Mouse (Mus musculus) limb, embryonic 15.5 days (tissue): ENCODE measurements at regions not wholly inside any gene's neighbourhood (a gene's known extent, or its start where the extent isn't known, plus 50 kb on each side); places are given as distances from the start of the nearest gene placed in this dataset.

Source experiments
- ATAC-seq: fragments of 200-750 bp; cut with Nextera tagmentation; 2 replicates; pipeline ENCODE4 v1.8.0; 2017; ENCODE audit warnings: low read depth, moderate TSS enrichment; ENCODE audit not compliant: insufficient number of reproducible peaks, low FRiP score, low TSS enrichment
- H3K27ac ChIP-seq: fragments of 300-500 bp; sonication (generic); 2 replicates; pipeline ENCODE4 v1.5.1; 2015; ENCODE audit warnings: moderate library complexity, mild to moderate bottlenecking, inconsistent platforms
- H3K27me3 ChIP-seq: fragments of 300-500 bp; sonication (generic); 2 replicates; pipeline ENCODE4 v1.6.1; 2015; ENCODE audit warnings: inconsistent platforms
- H3K36me3 ChIP-seq: fragments of 300-500 bp; sonication (generic); 2 replicates; pipeline ENCODE4 v1.6.1; 2015; ENCODE audit warnings: inconsistent platforms
- H3K4me1 ChIP-seq: fragments of 300-500 bp; sonication (generic); 2 replicates; pipeline ENCODE4 v1.6.1; 2015; ENCODE audit warnings: inconsistent platforms
- H3K4me2 ChIP-seq: fragments of 300-500 bp; sonication (generic); 2 replicates; pipeline ENCODE4 v1.6.1; 2015; ENCODE audit warnings: mild to moderate bottlenecking, inconsistent platforms
- H3K4me3 ChIP-seq: fragments of 300-500 bp; sonication (generic); 2 replicates; pipeline ENCODE4 v1.5.1; 2015; ENCODE audit warnings: mild to moderate bottlenecking, inconsistent platforms
- H3K9ac ChIP-seq: fragments of 300-500 bp; sonication (generic); 2 replicates; pipeline ENCODE4 v1.6.1; 2015; ENCODE audit warnings: inconsistent platforms
- H3K9me3 ChIP-seq: fragments of 300-500 bp; sonication (generic); 2 replicates; pipeline ENCODE4 v1.6.1; 2016; ENCODE audit warnings: inconsistent platforms
- WGBS: fragments of 180-500 bp; shearing (Covaris S2); methylation state at CpG from one replicate; pipeline ENCODE4 v1.1.7; 2015; 5-methylcytosine and 5-hydroxymethylcytosine counted together

DNA sequence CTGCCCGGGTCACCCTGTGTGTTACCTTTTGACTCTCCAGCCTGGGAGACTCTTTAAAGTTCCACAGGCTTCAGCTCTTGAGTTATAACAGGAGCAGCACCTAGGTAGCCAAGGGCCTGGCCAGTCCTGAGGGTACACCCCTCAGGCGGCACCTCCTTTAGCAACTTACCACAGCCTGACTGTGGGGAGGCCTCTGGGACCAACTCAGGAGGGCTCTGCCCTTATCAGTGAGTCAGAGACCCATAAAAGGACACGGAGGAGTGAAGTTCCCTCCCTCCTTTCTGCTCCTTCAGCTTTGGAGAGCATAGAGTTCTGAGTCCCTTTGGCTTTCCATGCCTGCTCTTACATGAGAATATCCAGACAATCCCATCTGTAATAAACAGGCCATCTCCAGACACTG is 222.5 kb upstream of the Msx2 start:
- 30% methylated on average over 3 of the region's 3 CpGs for WGBS
- no peak overlapping the region for H3K27ac ChIP-seq
- no peaks in the 10 kb centered on the region for H3K9me3 ChIP-seq
- H3K4me1 ChIP-seq = no peaks in the 10 kb centered on the region; the same call in 1 of the 2 replicates
- H3K9ac ChIP-seq = no peak overlapping the region
- H3K27me3 ChIP-seq = no peaks in the 10 kb centered on the region
- no peak overlapping the region for H3K4me3 ChIP-seq
- H3K4me2 ChIP-seq = no peak overlapping the region
- no peak for ATAC-seq
- no peaks in the 10 kb centered on the region for H3K36me3 ChIP-seq

GRCm38 (mm10) chr13:53688934-53689333 is 216.1 kb upstream of the Msx2 start:
- no peak for ATAC-seq
- H3K27me3 ChIP-seq = peaks cover 8% of the 10 kb centered on the region; the same call in 1 of the 2 replicates
- H3K9me3 ChIP-seq = no peaks in the 10 kb centered on the region
- H3K4me1 ChIP-seq = peaks cover 5% of the 10 kb centered on the region
- no peak overlapping the region for H3K27ac ChIP-seq
- H3K36me3 ChIP-seq = no peaks in the 10 kb centered on the region
- 17% methylated on average over 8 of the region's 8 CpGs for WGBS
- peak overlapping the region; percentile 36 for H3K4me2 ChIP-seq
- H3K9ac ChIP-seq = no peak overlapping the region
- H3K4me3 ChIP-seq = peak overlapping the region; percentile 22

DNA sequence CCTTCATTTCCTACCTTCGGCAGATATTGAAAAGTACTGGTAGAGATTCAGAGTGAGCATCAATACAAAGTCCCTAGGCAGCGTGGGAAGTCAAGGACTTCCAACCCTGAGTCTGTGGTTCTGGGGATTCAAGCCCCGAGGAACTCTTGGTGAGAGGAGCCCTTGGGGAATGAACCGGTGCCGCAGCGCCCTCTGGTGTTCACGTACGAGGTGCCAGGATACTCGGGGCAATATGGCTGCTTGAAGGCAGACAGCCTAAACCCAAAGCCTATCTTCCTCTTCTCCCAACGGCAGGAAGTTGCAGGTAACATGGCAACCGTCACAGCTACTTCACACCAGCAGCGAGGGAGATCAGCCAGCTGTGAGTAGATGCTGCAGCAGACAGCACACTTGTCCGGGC is 215.6 kb upstream of the Msx2 start:
- Histone ChIP-seq H3K27ac (no peak overlapping the region), H3K9ac (no peak overlapping the region)
- 7% methylated on average over 13 of the region's 13 CpGs for WGBS

GRCm38 (mm10) chr13:53684498-53684897 is 211.6 kb upstream of the Msx2 start:
- 35% methylated on average over 5 of the region's 5 CpGs for WGBS

More for the DNA sequence above, 215.6 kb upstream of the Msx2 start:
- Histone ChIP-seq H3K36me3 (no peaks in the 10 kb centered on the region), H3K9me3 (no peaks in the 10 kb centered on the region), H3K4me1 (peaks cover 5% of the 10 kb centered on the region), H3K27me3 (peaks cover 8% of the 10 kb centered on the region; the same call in 1 of the 2 replicates), H3K4me3 (peak overlapping the region; percentile 22), H3K4me2 (peak overlapping the region; percentile 36)
- ATAC-seq = no peak

GRCm38 (mm10) chr13:53677187-53677586 is 204.3 kb upstream of the Msx2 start:
- Histone ChIP-seq H3K36me3 (no peaks in the 10 kb centered on the region), H3K4me3 (no peak overlapping the region), H3K27me3 (peaks cover 8% of the 10 kb centered on the region; the same call in 1 of the 2 replicates), H3K4me2 (no peak overlapping the region), H3K4me1 (no peaks in the 10 kb centered on the region), H3K9me3 (no peaks in the 10 kb centered on the region), H3K27ac (no peak overlapping the region), H3K9ac (no peak overlapping the region)
- 82% methylated on average over 10 of the region's 10 CpGs for WGBS
- no peak for ATAC-seq

More at GRCm38 (mm10) chr13:53684498-53684897, 211.6 kb upstream of the Msx2 start:
- no peak overlapping the region for H3K27ac ChIP-seq
- no peaks in the 10 kb centered on the region for H3K9me3 ChIP-seq
- ATAC-seq = no peak
- peaks cover 5% of the 10 kb centered on the region for H3K4me1 ChIP-seq
- no peaks in the 10 kb centered on the region for H3K36me3 ChIP-seq
- 0 out of 2 replicates have a peak, but pooled peaks cover 7% of the 10 kb centered on the region for H3K27me3 ChIP-seq
- H3K4me3 ChIP-seq = no peak overlapping the region
- no peak overlapping the region for H3K9ac ChIP-seq
- no peak overlapping the region for H3K4me2 ChIP-seq

DNA sequence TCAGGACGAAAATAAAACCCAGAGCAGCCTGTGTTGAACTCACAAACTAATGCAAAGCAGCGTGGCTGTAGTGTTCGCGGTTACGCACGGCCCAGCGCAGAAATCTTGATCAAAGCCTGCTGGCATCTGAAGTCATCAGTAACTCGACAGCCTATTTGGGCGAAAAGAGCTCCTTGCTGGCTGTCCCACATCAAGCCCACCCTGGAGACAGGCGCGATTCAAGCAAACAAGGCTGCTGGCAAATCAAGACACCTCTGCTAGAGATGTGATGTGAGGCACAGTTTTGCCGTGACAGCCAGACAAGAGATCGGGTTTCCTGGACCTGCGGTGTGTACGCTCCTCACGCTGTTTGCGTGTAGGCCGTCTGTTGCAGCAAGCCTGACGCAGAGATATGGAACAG is 197.5 kb upstream of the Msx2 start:
- no peak overlapping the region for H3K4me3 ChIP-seq

GRCm38 (mm10) chr13:53667518-53667917 is 194.6 kb upstream of the Msx2 start:
- Histone ChIP-seq H3K9me3 (no peaks in the 10 kb centered on the region), H3K4me2 (no peak overlapping the region), H3K27me3 (peaks cover 19% of the 10 kb centered on the region; the same call in 1 of the 2 replicates), H3K4me1 (no peaks in the 10 kb centered on the region), H3K9ac (no peak overlapping the region), H3K36me3 (no peaks in the 10 kb centered on the region), H3K27ac (no peak overlapping the region), H3K4me3 (no peak overlapping the region)
- 92% methylated on average over 4 of the region's 4 CpGs for WGBS
- ATAC-seq = no peak

More for the DNA sequence above, 197.5 kb upstream of the Msx2 start:
- WGBS = 25% methylated on average over 19 of the region's 19 CpGs
- Histone ChIP-seq H3K36me3 (no peaks in the 10 kb centered on the region), H3K27me3 (peaks cover 19% of the 10 kb centered on the region; the same call in 1 of the 2 replicates), H3K4me1 (no peaks in the 10 kb centered on the region), H3K27ac (no peak overlapping the region), H3K4me2 (peak overlapping the region; percentile 11; the same call in 1 of the 2 replicates), H3K9me3 (no peaks in the 10 kb centered on the region), H3K9ac (no peak overlapping the region)
- ATAC-seq = no peak

- H3K27me3 ChIP-seq = 0 out of 2 replicates have a peak, but pooled peaks cover 3% of the 10 kb centered on the region
- no peaks in the 10 kb centered on the region for H3K4me1 ChIP-seq
- no peak overlapping the region for H3K4me2 ChIP-seq
- WGBS = 88% methylated on average over 2 of the region's 2 CpGs
- no peaks in the 10 kb centered on the region for H3K36me3 ChIP-seq
- H3K9ac ChIP-seq = no peak overlapping the region
- H3K4me3 ChIP-seq = no peak overlapping the region
- no peak overlapping the region for H3K27ac ChIP-seq
- no peaks in the 10 kb centered on the region for H3K9me3 ChIP-seq
- no peak for ATAC-seq
Observed at GRCm38 (mm10) chr13:53665592-53665991, 192.7 kb upstream of the Msx2 start.

DNA sequence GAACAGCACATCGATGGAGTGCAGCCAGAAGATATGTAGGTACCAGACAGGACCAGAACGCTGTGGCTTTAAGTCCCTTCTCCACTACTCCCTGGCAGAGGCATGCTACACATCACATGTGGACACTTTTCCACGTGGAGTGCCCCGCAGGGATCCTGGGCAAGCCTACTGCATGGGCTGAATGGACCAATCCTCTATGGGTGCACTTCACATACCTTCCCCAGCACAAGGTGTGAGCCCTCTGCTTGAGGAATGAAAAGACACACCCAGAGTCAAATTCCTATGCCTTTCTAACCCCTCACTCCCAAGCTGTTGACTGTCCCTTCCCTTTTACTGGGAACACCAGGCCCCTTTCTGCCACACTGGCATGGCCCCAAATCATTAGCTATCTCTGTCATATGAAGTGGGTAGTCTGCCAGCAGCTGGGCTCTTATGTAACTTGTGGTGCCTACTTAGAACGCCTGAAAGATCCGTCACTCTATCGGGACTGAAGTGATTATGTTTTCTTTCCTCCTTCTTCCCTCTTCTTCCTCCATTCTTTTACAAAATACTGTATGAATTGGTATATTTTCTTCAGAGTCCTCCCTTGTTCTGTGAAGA is 191.9 kb upstream of the Msx2 start:
- no peaks in the 10 kb centered on the region for H3K36me3 ChIP-seq
- H3K9ac ChIP-seq = no peak overlapping the region
- no peak overlapping the region for H3K4me2 ChIP-seq
- WGBS = 87% methylated on average over 7 of the region's 7 CpGs
- no peaks in the 10 kb centered on the region for H3K27me3 ChIP-seq
- H3K4me1 ChIP-seq = no peaks in the 10 kb centered on the region
- H3K27ac ChIP-seq = no peak overlapping the region
- no peak for ATAC-seq
- H3K4me3 ChIP-seq = no peak overlapping the region
- no peaks in the 10 kb centered on the region for H3K9me3 ChIP-seq

DNA sequence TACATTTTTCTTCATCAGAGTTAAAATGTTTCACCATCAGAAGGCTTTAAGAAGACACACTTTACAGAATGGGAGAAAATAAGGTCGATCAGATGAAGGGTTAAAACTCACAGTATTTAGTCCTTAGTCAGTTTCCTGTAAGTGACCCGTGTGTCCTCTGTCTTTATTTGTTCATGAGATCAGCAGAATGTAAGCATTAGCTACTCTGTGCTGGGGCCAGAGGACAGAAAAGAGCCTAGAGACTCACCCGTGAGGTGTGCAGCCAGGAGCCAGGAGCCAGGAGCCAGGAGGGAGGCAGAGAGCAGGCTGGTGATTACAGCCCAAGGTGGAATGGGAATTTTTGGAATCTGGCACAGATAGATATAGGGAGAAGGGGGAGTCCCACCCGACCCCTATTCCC is 180.0 kb upstream of the Msx2 start:
- no peak overlapping the region for H3K4me2 ChIP-seq
- no peak overlapping the region for H3K27ac ChIP-seq
- H3K9me3 ChIP-seq = no peaks in the 10 kb centered on the region
- no peak overlapping the region for H3K4me3 ChIP-seq
- H3K36me3 ChIP-seq = no peaks in the 10 kb centered on the region
- no peak for ATAC-seq
- H3K9ac ChIP-seq = no peak overlapping the region
- no peaks in the 10 kb centered on the region for H3K27me3 ChIP-seq
- WGBS = 41% methylated on average over 4 of the region's 4 CpGs
- H3K4me1 ChIP-seq = no peaks in the 10 kb centered on the region

DNA sequence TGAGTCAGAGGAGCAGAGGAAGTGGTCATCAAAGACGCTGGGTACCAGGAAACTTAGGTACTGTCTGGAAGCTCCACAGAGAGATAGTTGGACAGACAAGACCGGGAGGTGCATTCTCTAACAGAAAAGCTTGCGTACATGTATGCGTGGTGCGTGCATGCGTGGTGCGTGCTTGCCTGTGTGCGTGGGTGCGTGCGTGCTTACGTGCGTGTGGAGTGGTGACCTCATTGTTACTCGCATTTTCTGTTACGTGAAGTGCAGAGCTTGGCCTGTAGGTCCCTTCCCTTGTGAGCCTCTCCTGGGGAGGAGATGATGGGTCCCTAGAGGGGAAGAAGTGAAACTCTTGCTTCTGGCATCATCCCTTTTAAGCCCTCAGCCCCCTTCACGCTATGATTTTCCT is 175.5 kb upstream of the Msx2 start:
- no peaks in the 10 kb centered on the region for H3K36me3 ChIP-seq
- H3K9me3 ChIP-seq = no peaks in the 10 kb centered on the region
- no peak overlapping the region for H3K27ac ChIP-seq
- H3K4me2 ChIP-seq = no peak overlapping the region
- no peak overlapping the region for H3K4me3 ChIP-seq
- no peaks in the 10 kb centered on the region for H3K4me1 ChIP-seq
- WGBS = 90% methylated on average over 15 of the region's 15 CpGs
- H3K9ac ChIP-seq = no peak overlapping the region
- H3K27me3 ChIP-seq = no peaks in the 10 kb centered on the region
- ATAC-seq = no peak

DNA sequence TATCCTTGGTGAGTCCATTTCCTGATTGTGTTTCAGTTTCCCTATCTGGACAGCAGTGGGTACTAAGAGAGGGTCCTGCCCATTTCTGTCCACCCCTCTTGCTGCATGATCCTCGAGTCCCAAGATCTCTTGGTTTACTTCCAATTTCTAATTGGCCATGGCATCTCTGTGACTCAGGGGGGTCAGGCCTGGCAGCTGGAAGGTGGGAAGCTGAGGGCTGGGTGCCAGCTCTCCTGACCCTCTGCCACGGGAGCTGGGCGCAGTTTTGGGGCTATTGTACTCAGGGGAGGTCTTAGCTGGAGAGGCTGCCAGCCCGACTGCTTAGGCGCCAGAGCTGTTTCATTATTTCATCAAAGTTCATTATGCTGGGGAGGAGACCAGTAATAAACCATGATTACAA is 169.7 kb upstream of the Msx2 start:
- no peaks in the 10 kb centered on the region for H3K4me1 ChIP-seq
- 63% methylated on average over 5 of the region's 5 CpGs for WGBS
- H3K9me3 ChIP-seq = no peaks in the 10 kb centered on the region
- ATAC-seq = no peak
- H3K27ac ChIP-seq = no peak overlapping the region
- no peaks in the 10 kb centered on the region for H3K27me3 ChIP-seq
- H3K4me3 ChIP-seq = no peak overlapping the region
- H3K9ac ChIP-seq = no peak overlapping the region
- no peaks in the 10 kb centered on the region for H3K36me3 ChIP-seq
- H3K4me2 ChIP-seq = no peak overlapping the region

DNA sequence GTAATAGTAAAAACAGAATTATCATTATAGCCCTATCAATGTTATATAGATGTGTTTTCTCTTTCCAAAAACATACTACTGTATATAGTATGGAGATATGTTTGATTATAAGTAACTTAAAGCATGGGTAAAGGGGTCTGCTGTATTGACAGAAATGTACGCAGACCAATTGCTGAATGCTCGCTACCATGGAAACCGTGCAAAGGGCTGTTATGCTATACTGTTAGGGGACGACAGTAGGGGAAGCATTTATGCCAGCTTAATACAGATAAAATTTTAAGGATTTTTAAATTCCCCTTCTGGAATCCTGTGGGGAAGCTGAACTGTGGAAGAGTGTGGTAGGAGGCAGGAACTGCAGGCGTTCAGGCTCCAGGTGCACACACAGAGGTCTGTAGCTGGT is 166.7 kb upstream of the Msx2 start:
- H3K4me2 ChIP-seq = no peak overlapping the region
- no peaks in the 10 kb centered on the region for H3K4me1 ChIP-seq
- 84% methylated on average over 5 of the region's 5 CpGs for WGBS
- H3K36me3 ChIP-seq = no peaks in the 10 kb centered on the region
- no peak for ATAC-seq
- H3K4me3 ChIP-seq = no peak overlapping the region
- H3K9ac ChIP-seq = no peak overlapping the region
- no peaks in the 10 kb centered on the region for H3K9me3 ChIP-seq
- H3K27me3 ChIP-seq = no peaks in the 10 kb centered on the region
- no peak overlapping the region for H3K27ac ChIP-seq
